Mouse (Mus musculus) liver, adult (tissue): ENCODE results near the gene Rps7.

Experiments used
- GATA4 ChIP-seq: IDR thresholded peaks from 2 replicates; pipeline ENCODE4 v1.6.1; 2014; ENCODE audit warnings: mild to moderate bottlenecking, low read length; ENCODE audit not compliant: insufficient replicate concordance

Rps7 gene

GRCm38 (mm10) chr12:28635535-28636476 lies at the start of gene Rps7:
Gene Rps7, minus strand, starts transcription at chr12:28635953.
- peak; percentile 33; the same call in 1 of the 2 replicates for TF ChIP-seq GATA4

GRCm38 (mm10) chr12:28684674-28685073 lies 48.9 kb upstream of the Rps7 start:
- no peak for TF ChIP-seq GATA4

- TF ChIP-seq GATA4 = no peak
Observed at GRCm38 (mm10) chr12:28675925-28676209, 40.1 kb upstream of the Rps7 start.

GRCm38 (mm10) chr12:28675121-28675924 lies 39.6 kb upstream of the Rps7 start, which contains the start of gene Adi1:
Gene Adi1, plus strand, starts transcription at chr12:28675231.
- no peak for TF ChIP-seq GATA4

- no peak for TF ChIP-seq GATA4
Observed at GRCm38 (mm10) chr12:28674038-28674720, 38.4 kb upstream of the Rps7 start.

- no peak for TF ChIP-seq GATA4
Observed at GRCm38 (mm10) chr12:28667287-28667686, 31.5 kb upstream of the Rps7 start.

- no peak for TF ChIP-seq GATA4
Observed at GRCm38 (mm10) chr12:28666734-28667133, 31.0 kb upstream of the Rps7 start.

GRCm38 (mm10) chr12:28662628-28663027 lies 26.9 kb upstream of the Rps7 start:
- TF ChIP-seq GATA4 = no peak

- TF ChIP-seq GATA4 = no peak
Observed at GRCm38 (mm10) chr12:28649141-28650110, 13.7 kb upstream of the Rps7 start, which contains the start of gene Rnaseh1. Gene Rnaseh1, plus strand, starts transcription at chr12:28649602.

- no peak for TF ChIP-seq GATA4
Observed at GRCm38 (mm10) chr12:28638778-28639177, 3.0 kb upstream of the Rps7 start.

- no peak for TF ChIP-seq GATA4
Observed at GRCm38 (mm10) chr12:28636543-28636942, 790 bp upstream of the Rps7 start.

- TF ChIP-seq GATA4 = no peak
Observed at GRCm38 (mm10) chr12:28635058-28635534, 657 bp downstream of the Rps7 start.

GRCm38 (mm10) chr12:28628436-28628835 lies 7.3 kb downstream of the Rps7 start:
- no peak for TF ChIP-seq GATA4

GRCm38 (mm10) chr12:28627092-28627491 lies 8.7 kb downstream of the Rps7 start:
- no peak for TF ChIP-seq GATA4
